Mouse (Mus musculus): Measurements from ENCODE around the gene Gm9008. TPM values are rescaled to one million over a fixed set of nuclear protein-coding genes. Genes with fewer than 3 reads are reported as not detected.

The Gm9008 gene
- total and polyA plus RNA-seq, 3 experiments = not detected

GRCm38 (mm10) chr6:76468194-76468593 lies 29.4 kb downstream of the Gm9008 start:
- no peak overlapping the region for H3K4me3 ChIP-seq (ENCODE audit: control insufficient read depth in 1 of 2, insufficient read depth in 1 of 2, low read depth in 2 of 2, low read length in 2 of 2)
- no peak for DNase-seq (ENCODE audit: low read depth, low spot score)
- no peak overlapping the region for H3K27ac ChIP-seq (ENCODE audit: control insufficient read depth, low read depth, low read length)
- no peak for TF ChIP-seq HCFC1 (IDR thresholded peaks at IDR 0.05; ENCODE audit: low read depth, low read length)
- no peak for TF ChIP-seq EP300 (IDR thresholded peaks at IDR 0.05; ENCODE audit: low read depth in 1 of 2, low read length in 2 of 2)
- TF ChIP-seq NRF1 (IDR thresholded peaks at IDR 0.05; ENCODE audit: insufficient read depth, low read depth, low read length, poor library complexity, severe bottlenecking) = no peak
- no peak for TF ChIP-seq MEF2A (IDR thresholded peaks at IDR 0.05; ENCODE audit: extremely low read depth, insufficient replicate concordance, low read depth, low read length, poor library complexity, severe bottlenecking)
- TF ChIP-seq MYC (IDR thresholded peaks at IDR 0.05; ENCODE audit: low read depth, low read length) = no peak
- no peak for TF ChIP-seq KAT2A (conservative IDR thresholded peaks at IDR 0.05; ENCODE audit: low read depth, low read length)
- TF ChIP-seq USF1 (IDR thresholded peaks at IDR 0.05; ENCODE audit: low read depth, low read length) = no peak
- no peak for TF ChIP-seq POLR2AphosphoS5 (IDR thresholded peaks at IDR 0.05; ENCODE audit: borderline replicate concordance, low read depth, low read length)
- TF ChIP-seq ETS1 (IDR thresholded peaks at IDR 0.05; ENCODE audit: low read depth, low read length) = no peak
- no peak for TF ChIP-seq RCOR1 (IDR thresholded peaks at IDR 0.05; ENCODE audit: low read depth, low read length)
- TF ChIP-seq MAFK (IDR thresholded peaks at IDR 0.05; ENCODE audit: borderline replicate concordance, low read depth, low read length) = no peak
- H3K9me3 ChIP-seq (replicated peaks; ENCODE audit: insufficient read depth, low read length) = no peaks in the 10 kb centered on the region
- H3K79me2 ChIP-seq (ENCODE audit: control insufficient read depth, insufficient read depth, low read length, poor library complexity) = no peaks in the 10 kb centered on the region
- H3K9ac ChIP-seq (ENCODE audit: control insufficient read depth, low read depth, low read length, poor library complexity, severe bottlenecking) = no peak overlapping the region
- H3K36me3 ChIP-seq (ENCODE audit: control insufficient read depth in 1 of 2, insufficient read depth in 2 of 2, low read length in 2 of 2) = no peaks in the 10 kb centered on the region
- H3K4me1 ChIP-seq (ENCODE audit: control insufficient read depth in 1 of 2, insufficient read depth in 2 of 2, low read length in 2 of 2) = no peaks in the 10 kb centered on the region
- no peaks in the 10 kb centered on the region for H3K27me3 ChIP-seq (ENCODE audit: control insufficient read depth in 1 of 2, insufficient read depth in 2 of 2, low read length in 2 of 2)
